Mouse (Mus musculus): ENCODE data around the gene Pik3r4.
"Not testable (repeated sequence)": the region's sequence is repeated elsewhere in the genome, so short reads cannot be mapped to it uniquely, and the experiment has no call there.

GRCm38 (mm10) chr9:105641377-105641776 is 1.4 kb upstream of the Pik3r4 start:
- not testable (repeated sequence) for TF ChIP-seq CTCF (conservative IDR thresholded peaks at IDR 0.05; ENCODE audit: low read length); POU5F1 (IDR thresholded peaks at IDR 0.05; ENCODE audit: borderline replicate concordance, low read length)
- TF ChIP-seq NANOG (IDR thresholded peaks at IDR 0.05; ENCODE audit: borderline replicate concordance, low read length) = peak; percentile 14; the same call in 1 of the 2 replicates
